Mouse (Mus musculus): ENCODE results near the gene Pram1.
"Not testable (repeated sequence)": the region's sequence is repeated elsewhere in the genome, so short reads cannot be mapped to it uniquely, and the experiment has no call there.

Gene Pram1

GRCm38 (mm10) chr17:33637516-33638276 lies at the start of gene Pram1:
Pram1 (plus strand) TSS chr17:33638056.
- DNase-seq (ENCODE audit: low read depth, low spot score), result no peak

GRCm38 (mm10) chr17:33597271-33597670 lies 40.6 kb upstream of the Pram1 start:
- DNase-seq (ENCODE audit: low read depth, low spot score), result no peak

- DNase-seq (ENCODE audit: low read depth, low spot score), result no peak
Measured at GRCm38 (mm10) chr17:33598506-33598905, 39.4 kb upstream of the Pram1 start.

GRCm38 (mm10) chr17:33599836-33600475 lies 37.9 kb upstream of the Pram1 start:
- DNase-seq (ENCODE audit: low read depth, low spot score), result no peak

- DNase-seq (ENCODE audit: low read depth, low spot score), result no peak
Measured at GRCm38 (mm10) chr17:33600831-33601230, 37.0 kb upstream of the Pram1 start.

GRCm38 (mm10) chr17:33601947-33602346 lies 35.9 kb upstream of the Pram1 start:
- no peak for DNase-seq (ENCODE audit: low read depth, low spot score)

GRCm38 (mm10) chr17:33607273-33607672 lies 30.6 kb upstream of the Pram1 start:
- DNase-seq (ENCODE audit: low read depth, low spot score), result no peak

GRCm38 (mm10) chr17:33610548-33610947 lies 27.3 kb upstream of the Pram1 start:
- DNase-seq (ENCODE audit: low read depth, low spot score), result no peak

GRCm38 (mm10) chr17:33613726-33614125 lies 24.1 kb upstream of the Pram1 start:
- DNase-seq (ENCODE audit: low read depth, low spot score), result not testable (repeated sequence)

- DNase-seq (ENCODE audit: low read depth, low spot score), result no peak
Measured at GRCm38 (mm10) chr17:33627281-33627680, 10.6 kb upstream of the Pram1 start.

GRCm38 (mm10) chr17:33628621-33629486 lies 9.0 kb upstream of the Pram1 start, which contains the start of gene Zfp414:
Zfp414 (plus strand) TSS chr17:33629090.
- DNase-seq (ENCODE audit: low read depth, low spot score), result peak; percentile 89

- DNase-seq (ENCODE audit: low read depth, low spot score), result no peak
Measured at GRCm38 (mm10) chr17:33629487-33630125, 8.2 kb upstream of the Pram1 start.

- no peak for DNase-seq (ENCODE audit: low read depth, low spot score)
Measured at GRCm38 (mm10) chr17:33630171-33630895, 7.5 kb upstream of the Pram1 start.

GRCm38 (mm10) chr17:33631236-33631635 lies 6.6 kb upstream of the Pram1 start:
- DNase-seq (ENCODE audit: low read depth, low spot score), result no peak

- DNase-seq (ENCODE audit: low read depth, low spot score), result no peak
Measured at GRCm38 (mm10) chr17:33631796-33632195, 6.1 kb upstream of the Pram1 start.

GRCm38 (mm10) chr17:33637038-33637437 lies 818 bp upstream of the Pram1 start:
- peak; percentile 72 for DNase-seq (ENCODE audit: low read depth, low spot score)

GRCm38 (mm10) chr17:33639743-33640142 lies 1.9 kb downstream of the Pram1 start:
- DNase-seq (ENCODE audit: low read depth, low spot score), result no peak

- no peak for DNase-seq (ENCODE audit: low read depth, low spot score)
Measured at GRCm38 (mm10) chr17:33644068-33644467, 6.2 kb downstream of the Pram1 start.

GRCm38 (mm10) chr17:33645073-33645472 lies 7.2 kb downstream of the Pram1 start:
- DNase-seq (ENCODE audit: low read depth, low spot score), result no peak

- no peak for DNase-seq (ENCODE audit: low read depth, low spot score)
Measured at GRCm38 (mm10) chr17:33649781-33650475, 12.1 kb downstream of the Pram1 start.

Data from telencephalon, adult 2 months (tissue).